Mouse (Mus musculus) mesoderm, embryonic 11.5 days (tissue): ENCODE results near the gene Qrich2.
"Not testable (repeated sequence)": the region's sequence is repeated elsewhere in the genome, so short reads cannot be mapped to it uniquely, and the experiment has no call there.

ENCODE experiments used
- DNase-seq: peaks from one replicate; pipeline ENCODE4 v3.0.0-alpha.2; 2012; ENCODE audit warnings: low read depth, low spot score

Gene Qrich2

GRCm38 (mm10) chr11:116412028-116412827 lies 53.8 kb downstream of the Qrich2 start:
- DNase-seq = peak; percentile 33

GRCm38 (mm10) chr11:116411582-116411981 lies 54.5 kb downstream of the Qrich2 start:
- DNase-seq = no peak

- not testable (repeated sequence) for DNase-seq
Observed at GRCm38 (mm10) chr11:116410415-116410814, 55.6 kb downstream of the Qrich2 start.

GRCm38 (mm10) chr11:116409008-116409407 lies 57.0 kb downstream of the Qrich2 start:
- DNase-seq = no peak

- no peak for DNase-seq
Observed at GRCm38 (mm10) chr11:116406231-116406728, 59.8 kb downstream of the Qrich2 start.

- DNase-seq = no peak
Observed at GRCm38 (mm10) chr11:116405601-116406000, 60.4 kb downstream of the Qrich2 start.

- no peak for DNase-seq
Observed at GRCm38 (mm10) chr11:116400560-116400959, 65.5 kb downstream of the Qrich2 start.

- no peak for DNase-seq
Observed at GRCm38 (mm10) chr11:116398348-116398677, 67.7 kb downstream of the Qrich2 start.

- DNase-seq = no peak
Observed at GRCm38 (mm10) chr11:116397517-116398347, 68.3 kb downstream of the Qrich2 start.

- no peak for DNase-seq
Observed at GRCm38 (mm10) chr11:116396934-116397330, 69.1 kb downstream of the Qrich2 start.

- no peak for DNase-seq
Observed at GRCm38 (mm10) chr11:116396276-116396933, 69.6 kb downstream of the Qrich2 start.

- DNase-seq = no peak
Observed at GRCm38 (mm10) chr11:116394769-116395168, 71.3 kb downstream of the Qrich2 start.
